Mouse (Mus musculus): Measurements from ENCODE around the gene Ackr2.

GRCm38 (mm10) chr9:121927721-121928120, 29.6 kb downstream of the Ackr2 start:
- TF ChIP-seq CTCF (IDR thresholded peaks at IDR 0.05) (no peak), EP300 (IDR thresholded peaks at IDR 0.05) (no peak)
